Mouse (Mus musculus) left cerebral cortex, adult 11 months (tissue): ENCODE data around the gene Olfr1357.

Experiments used
- DNase-seq: peaks from one replicate; pipeline ENCODE4 v3.0.0; 2022; ENCODE audit warnings: low spot score

The Olfr1357 gene

GRCm38 (mm10) chr10:78581121-78581520 is 36.8 kb downstream of the Olfr1357 start:
- no peak for DNase-seq

DNA sequence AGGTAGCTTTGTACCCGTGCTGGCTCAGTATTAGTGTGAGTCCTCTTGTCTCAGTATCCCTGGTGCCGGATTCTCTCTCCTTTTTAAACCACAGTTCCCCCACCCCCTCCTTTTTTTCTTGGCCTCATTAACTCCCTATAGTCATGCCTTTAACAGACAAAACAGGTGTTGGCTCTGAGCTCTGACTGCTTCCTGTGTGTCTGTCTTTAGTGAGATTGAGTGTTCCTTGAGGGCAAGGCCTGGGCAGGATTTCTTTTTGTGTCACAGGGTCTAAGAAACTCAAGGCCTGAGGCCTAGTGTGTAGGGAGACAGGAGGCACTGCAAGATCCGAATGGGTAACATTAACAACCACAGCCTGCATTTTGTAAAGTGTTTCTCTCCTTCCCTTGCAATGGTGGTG is 39.7 kb downstream of the Olfr1357 start:
- no peak for DNase-seq

- no peak for DNase-seq
These were observed 41.3 kb downstream of the Olfr1357 start for GRCm38 (mm10) chr10:78576435-78577184.

DNA sequence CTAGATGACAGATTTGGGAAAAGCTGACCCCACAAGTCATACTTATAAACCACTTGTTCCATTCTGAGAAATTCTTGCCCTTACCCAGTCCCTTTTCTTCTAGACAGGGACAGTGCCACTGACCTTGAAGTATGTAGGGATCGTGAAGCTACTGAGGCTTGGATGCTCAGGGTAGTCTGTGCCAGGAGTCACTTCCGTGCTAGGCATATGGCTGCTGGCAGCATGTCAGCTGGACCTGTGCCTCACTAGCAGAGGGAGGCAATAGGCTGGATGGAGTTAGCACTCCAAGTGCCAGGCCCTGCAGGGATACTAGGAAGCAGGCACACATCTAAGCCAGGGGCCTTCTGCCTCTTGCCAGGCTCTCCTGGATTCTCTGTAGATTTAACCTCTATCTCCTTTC is 42.2 kb downstream of the Olfr1357 start:
- DNase-seq = no peak

DNA sequence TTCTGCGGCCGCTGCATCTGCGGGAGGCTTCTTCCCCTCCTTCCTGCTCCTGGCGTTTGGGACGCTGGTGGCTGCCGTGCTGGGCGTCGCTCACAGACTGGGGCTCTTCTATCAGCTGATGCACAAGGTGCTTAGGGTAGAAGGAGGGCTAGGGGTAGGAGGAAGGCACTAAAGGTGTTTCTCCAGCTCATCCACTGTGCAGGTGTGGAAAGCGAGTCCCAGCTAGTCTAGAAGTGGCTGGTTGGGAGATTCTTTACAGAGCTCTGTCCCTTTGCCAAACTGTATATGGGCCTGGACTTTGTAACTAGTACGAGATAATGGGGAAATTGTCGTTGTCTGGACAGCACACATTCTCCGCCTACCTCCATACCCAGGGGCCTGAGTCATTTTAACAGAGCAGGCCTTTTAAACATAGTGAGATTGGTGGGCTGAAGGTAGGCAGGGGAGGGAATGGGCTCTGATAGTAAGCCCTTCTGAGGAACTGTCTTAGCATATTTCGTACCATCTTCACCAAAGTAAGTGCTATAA is 42.7 kb downstream of the Olfr1357 start:
- DNase-seq = no peak

DNA sequence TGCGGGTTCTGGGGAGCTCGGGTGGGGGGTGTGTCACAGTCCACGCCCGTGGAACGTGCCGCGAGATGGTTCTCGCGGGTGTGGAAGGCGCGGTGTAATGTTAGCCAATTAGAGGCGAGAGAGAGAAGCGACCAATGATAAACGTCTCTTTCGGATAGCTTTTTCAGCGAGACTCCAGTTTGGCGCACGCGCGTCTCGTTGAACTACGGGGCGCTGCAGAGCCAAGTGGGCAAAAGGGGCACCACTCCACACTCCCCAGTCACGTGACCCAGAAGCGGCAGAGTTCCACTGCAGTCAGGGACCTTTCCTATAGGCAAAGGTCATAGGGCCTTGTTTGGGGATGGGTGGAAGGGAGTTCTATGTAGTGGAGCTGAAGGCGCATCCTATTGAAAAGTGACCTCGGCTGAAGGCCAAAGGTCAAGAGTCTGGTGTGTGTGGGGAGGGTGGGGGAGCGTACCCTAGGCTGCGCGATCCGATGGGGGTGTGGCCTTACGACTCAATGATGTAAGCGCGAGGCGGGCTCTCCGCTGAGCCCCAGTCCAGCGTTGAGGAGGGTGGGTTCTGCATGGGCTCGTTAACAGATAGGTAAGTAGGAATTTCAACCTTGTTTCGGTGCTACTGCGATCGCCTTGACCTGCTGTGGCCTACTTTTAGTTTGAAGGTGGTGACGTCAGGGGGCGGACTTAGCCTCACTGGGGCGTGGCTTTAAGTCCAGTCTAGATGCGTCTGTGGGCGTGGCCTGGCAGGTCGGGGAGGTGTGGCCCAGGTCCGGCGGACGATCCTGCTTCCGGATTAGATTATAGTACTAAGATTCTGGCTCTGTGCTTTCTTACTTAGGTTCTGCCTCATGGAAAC is 43.4 kb downstream of the Olfr1357 start, which contains the start of gene Ilvbl:
Gene Ilvbl, plus strand, starts transcription at position 97 of the 855 bp plus-strand sequence.
- peak; percentile 93 for DNase-seq

DNA sequence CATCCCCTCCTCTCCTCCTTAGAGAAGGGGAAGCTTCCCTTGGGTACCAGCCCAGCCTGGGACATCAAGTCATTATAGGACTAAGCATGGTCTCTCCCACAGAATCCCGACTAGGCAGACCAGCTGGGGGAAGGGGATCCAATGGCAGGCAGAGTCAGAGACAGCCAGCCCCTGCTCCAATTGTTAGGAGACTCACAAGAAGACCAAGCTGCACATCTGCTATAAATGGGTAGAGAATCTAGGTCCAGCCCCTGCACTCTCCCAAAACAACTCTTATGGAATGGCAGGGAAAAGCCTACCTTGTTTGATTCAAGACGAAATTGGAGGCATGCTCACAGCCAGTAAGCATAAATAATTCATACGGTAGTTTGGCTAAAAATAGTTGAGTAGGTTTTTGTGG is 44.6 kb downstream of the Olfr1357 start:
- DNase-seq = no peak

- DNase-seq = no peak
These were observed 47.0 kb downstream of the Olfr1357 start for GRCm38 (mm10) chr10:78570897-78571296.

DNA sequence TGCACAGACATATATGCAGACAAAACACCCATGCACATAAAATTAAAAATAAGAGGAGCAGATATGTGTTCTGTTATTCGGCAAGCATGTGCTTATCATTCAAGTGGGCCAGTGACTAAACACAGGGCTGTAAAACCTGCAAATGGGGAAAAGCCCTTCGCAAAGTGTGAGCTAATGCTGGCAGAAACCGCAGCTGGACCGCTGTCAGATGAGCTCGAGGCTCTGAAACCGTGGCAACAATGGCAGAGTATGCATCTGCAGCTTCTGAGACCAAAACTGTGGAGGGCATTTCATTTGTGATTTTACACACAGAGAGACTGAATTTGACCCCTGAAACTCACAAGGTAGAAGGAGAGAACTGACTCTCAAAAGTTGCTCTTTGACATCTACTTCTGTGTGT is 47.5 kb downstream of the Olfr1357 start:
- no peak for DNase-seq

DNA sequence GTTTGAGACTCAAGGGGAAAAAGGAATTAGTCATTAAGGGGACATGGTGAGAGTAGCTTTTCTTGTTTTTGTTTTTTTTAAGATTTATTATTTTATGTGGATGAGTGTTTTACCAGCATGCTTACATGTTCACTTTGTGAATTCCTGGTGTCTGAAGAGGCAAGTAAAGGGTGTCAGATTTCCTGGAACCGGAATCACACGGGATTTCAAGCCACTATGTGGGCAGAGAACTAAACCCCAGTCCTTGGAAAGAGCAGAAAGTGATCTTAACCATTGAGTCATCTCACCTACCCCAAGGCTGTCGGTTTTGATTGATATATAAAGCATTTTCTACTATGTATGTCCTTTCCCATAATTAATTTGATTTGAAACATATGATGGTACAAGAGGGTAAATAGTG is 48.2 kb downstream of the Olfr1357 start:
- no peak for DNase-seq

GRCm38 (mm10) chr10:78569191-78569590 is 48.7 kb downstream of the Olfr1357 start:
- no peak for DNase-seq

GRCm38 (mm10) chr10:78565070-78565469 is 52.8 kb downstream of the Olfr1357 start:
- no peak for DNase-seq
